Mouse (Mus musculus): Measurements from ENCODE around the gene Hmox1. TPM values are rescaled to one million over a fixed set of nuclear protein-coding genes. Genes with fewer than 3 reads are reported as not detected.
A peak's percentile ranks its signal among the peaks of the same experiment; 100 is the strongest.

The Hmox1 gene
- polyA plus RNA-seq (2016; fragmentation: Nextera tagmentation; extraction: Ambion mirVana): 19.5 and 23.4 TPM in 2 replicates

DNA sequence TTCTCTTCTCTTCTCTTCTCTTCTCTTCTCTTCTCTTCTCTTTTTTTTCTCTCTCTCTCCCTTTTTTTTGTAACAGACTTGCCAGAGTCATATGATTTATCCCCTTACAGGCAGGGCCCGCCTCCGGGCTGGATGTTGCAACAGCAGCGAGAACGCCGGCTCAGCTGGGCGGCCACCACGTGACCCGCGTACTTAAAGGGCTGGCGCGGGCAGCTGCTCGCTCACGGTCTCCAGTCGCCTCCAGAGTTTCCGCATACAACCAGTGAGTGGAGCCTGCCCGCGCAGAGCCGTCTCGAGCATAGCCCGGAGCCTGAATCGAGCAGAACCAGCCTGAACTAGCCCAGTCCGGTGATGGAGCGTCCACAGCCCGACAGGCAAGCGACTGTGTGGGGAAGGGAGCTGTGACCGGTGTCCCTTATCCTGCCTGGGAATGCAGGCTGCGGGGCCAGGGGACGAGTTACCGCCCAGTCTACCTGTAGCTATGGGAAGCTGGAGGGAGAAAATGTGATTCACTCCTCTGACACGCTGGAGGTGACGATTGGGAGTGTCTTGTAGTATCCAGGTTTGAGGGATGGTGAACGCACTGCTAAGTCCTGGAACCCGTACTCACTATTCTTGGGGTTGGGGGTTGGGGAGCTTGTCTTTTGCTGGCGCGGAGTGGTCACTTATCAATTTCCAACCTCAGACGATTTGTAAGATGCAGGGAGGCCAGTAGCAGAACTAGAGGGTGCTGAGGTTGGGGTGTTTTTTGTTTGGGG lies at the start of gene Hmox1:
Gene Hmox1 (plus strand): TSS at position 223 of the 758 bp plus-strand sequence.
- 1% methylated on average over 36 of the region's 36 CpGs for WGBS
- Histone ChIP-seq H3K27ac (no peak within 1 kb of the TSS), H3K4me1 (peaks cover 17% of the 10 kb centered on the region), H3K36me3 (peaks cover 23% of the 10 kb centered on the region), H3K27me3 (no peaks in the 10 kb centered on the region), H3K9me3 (no peaks in the 10 kb centered on the region), H3K4me2 (replicated peaks) (peak within 1 kb of the TSS; percentile 67), H3K9ac (peak within 1 kb of the TSS; percentile 58), H3K4me3 (peak within 1 kb of the TSS; percentile 54)
- peak; percentile 91 for ATAC-seq (ENCODE audit: insufficient number of reproducible peaks, insufficient read depth, low FRiP score, low TSS enrichment)

DNA sequence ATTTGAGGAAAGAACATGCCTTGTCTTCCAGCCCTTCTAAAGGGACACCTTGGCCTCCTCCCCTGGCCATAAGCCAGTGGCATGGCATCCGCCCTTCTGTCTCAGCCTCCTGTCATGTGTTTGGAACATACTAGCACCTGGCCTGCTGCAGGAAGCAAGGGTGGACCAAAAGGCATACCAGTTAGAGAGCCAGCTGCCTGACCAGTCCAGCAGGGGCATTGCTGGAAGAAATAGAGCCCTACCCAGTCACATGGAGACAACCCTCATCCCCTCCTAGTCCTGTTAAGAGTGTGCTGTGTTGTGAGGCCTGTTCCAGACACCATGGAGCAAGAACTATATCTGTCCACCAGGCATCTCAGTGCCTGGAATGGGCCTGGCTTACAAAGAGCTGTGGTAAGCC lies 47.1 kb upstream of the Hmox1 start:
- ATAC-seq (ENCODE audit: insufficient number of reproducible peaks, insufficient read depth, low FRiP score, low TSS enrichment): no peak
- H3K27ac ChIP-seq: no peak overlapping the region

DNA sequence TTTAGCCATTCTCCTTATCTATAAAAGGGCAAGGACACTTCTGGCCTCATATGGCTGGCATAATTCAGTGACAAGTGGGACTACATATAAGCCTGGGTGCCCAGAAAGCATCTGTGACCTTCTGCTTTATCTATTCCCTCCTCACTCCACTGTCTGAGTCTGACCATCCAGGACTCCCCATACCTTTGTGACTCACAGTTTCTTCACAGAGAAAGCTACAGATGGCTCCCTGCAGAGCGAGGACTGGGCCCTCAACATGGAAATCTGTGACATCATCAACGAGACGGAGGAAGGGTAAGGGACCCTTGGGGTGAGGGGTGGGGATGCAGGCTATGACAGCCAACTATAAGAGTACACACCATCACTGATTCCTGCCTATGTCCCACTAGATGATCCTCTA lies 45.6 kb upstream of the Hmox1 start:
- H3K9me3 ChIP-seq: no peaks in the 10 kb centered on the region
- no peak for ATAC-seq (ENCODE audit: insufficient number of reproducible peaks, insufficient read depth, low FRiP score, low TSS enrichment)
- 89% methylated on average over 3 of the region's 3 CpGs for WGBS
- no peak overlapping the region for H3K4me3 ChIP-seq
- no peak overlapping the region for H3K27ac ChIP-seq
- peaks cover 4% of the 10 kb centered on the region; the same call in 1 of the 2 replicates for H3K36me3 ChIP-seq
- H3K4me1 ChIP-seq: no peaks in the 10 kb centered on the region
- no peak overlapping the region for H3K4me2 ChIP-seq (replicated peaks)
- H3K9ac ChIP-seq: no peak overlapping the region
- no peaks in the 10 kb centered on the region for H3K27me3 ChIP-seq

More for the DNA sequence above, 47.1 kb upstream of the Hmox1 start:
- H3K27me3 ChIP-seq: no peaks in the 10 kb centered on the region
- H3K4me2 ChIP-seq (replicated peaks): no peak overlapping the region
- H3K4me1 ChIP-seq: no peaks in the 10 kb centered on the region
- H3K4me3 ChIP-seq: no peak overlapping the region
- H3K36me3 ChIP-seq: peaks cover 4% of the 10 kb centered on the region; the same call in 1 of the 2 replicates
- no peaks in the 10 kb centered on the region for H3K9me3 ChIP-seq
- WGBS: 72% methylated on average over 1 of the region's 1 CpGs
- no peak overlapping the region for H3K9ac ChIP-seq

DNA sequence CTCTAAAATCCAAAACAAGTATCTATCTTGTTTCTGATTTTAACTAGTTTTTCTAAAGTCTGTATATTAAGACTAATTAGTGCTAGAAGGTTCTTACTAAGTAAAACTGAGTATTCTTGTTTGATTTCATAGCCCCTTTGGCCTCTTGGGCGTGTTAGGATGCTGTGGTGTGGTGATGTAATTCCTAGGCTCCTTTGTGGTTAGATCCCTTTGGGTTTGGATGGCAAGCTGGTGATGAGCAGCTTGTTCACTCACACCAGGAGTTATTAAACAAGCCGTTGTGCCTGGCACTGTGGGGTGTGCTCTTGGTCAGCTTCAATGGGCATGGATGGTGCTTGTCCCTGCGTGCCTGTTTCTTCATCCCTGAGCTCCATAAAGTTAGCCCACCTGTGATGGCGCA lies 40.1 kb upstream of the Hmox1 start:
- ATAC-seq (ENCODE audit: insufficient number of reproducible peaks, insufficient read depth, low FRiP score, low TSS enrichment): no peak
- no peaks in the 10 kb centered on the region for H3K27me3 ChIP-seq
- 89% methylated on average over 4 of the region's 4 CpGs for WGBS
- peaks cover 16% of the 10 kb centered on the region; the same call in 1 of the 2 replicates for H3K36me3 ChIP-seq
- H3K9me3 ChIP-seq: no peaks in the 10 kb centered on the region
- H3K27ac ChIP-seq: no peak overlapping the region
- no peak overlapping the region for H3K9ac ChIP-seq
- no peaks in the 10 kb centered on the region for H3K4me1 ChIP-seq
- H3K4me3 ChIP-seq: no peak overlapping the region
- H3K4me2 ChIP-seq (replicated peaks): no peak overlapping the region

DNA sequence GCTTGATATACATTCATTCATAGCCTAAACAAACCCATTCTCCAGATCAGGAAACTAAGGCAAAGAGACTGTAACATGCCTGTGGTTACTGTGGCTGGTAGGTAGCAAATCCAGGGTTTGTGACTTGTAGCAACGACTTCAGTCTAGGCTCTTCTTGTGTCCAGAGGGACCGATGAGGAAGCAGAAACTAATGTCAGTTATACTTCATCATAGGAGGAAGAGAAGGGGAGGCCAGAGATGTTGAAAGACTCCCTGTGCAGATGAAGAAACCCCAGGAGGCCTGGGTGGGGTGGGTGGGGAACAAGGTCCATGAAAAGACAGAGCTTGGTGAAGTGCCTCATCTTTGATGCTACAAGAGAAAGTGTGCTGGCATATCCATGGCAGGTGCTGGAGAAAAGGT lies 37.7 kb upstream of the Hmox1 start:
- ATAC-seq (ENCODE audit: insufficient number of reproducible peaks, insufficient read depth, low FRiP score, low TSS enrichment): no peak
- Histone ChIP-seq H3K27me3 (no peaks in the 10 kb centered on the region), H3K4me3 (no peak overlapping the region), H3K27ac (no peak overlapping the region), H3K9me3 (no peaks in the 10 kb centered on the region), H3K4me1 (no peaks in the 10 kb centered on the region), H3K4me2 (replicated peaks) (no peak overlapping the region), H3K9ac (no peak overlapping the region), H3K36me3 (0 out of 2 replicates have a peak, but pooled peaks cover 12% of the 10 kb centered on the region)
- 100% methylated on average over 2 of the region's 2 CpGs for WGBS

DNA sequence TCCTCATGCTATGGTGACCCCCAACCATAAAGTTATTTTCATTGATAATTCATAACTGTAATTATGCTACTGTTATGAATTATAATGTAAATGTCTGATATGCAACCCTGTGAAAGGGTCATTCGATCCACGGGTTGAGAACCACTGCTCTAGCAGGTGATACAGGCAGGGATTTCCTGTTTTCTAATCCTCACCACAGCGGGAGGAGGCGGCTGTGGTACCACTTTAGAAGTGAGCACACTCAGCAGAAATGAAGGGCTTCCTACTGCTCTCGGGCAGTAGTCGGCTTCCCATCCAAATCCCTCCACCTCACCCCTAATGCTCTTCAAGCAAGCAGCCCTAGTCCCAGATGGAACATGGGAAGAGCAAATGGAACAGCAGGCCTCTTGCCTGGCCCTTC lies 33.4 kb upstream of the Hmox1 start:
- no peak overlapping the region for H3K4me3 ChIP-seq
- ATAC-seq (ENCODE audit: insufficient number of reproducible peaks, insufficient read depth, low FRiP score, low TSS enrichment): no peak
- H3K36me3 ChIP-seq: peaks cover 22% of the 10 kb centered on the region; the same call in 1 of the 2 replicates
- H3K4me1 ChIP-seq: no peaks in the 10 kb centered on the region
- H3K9ac ChIP-seq: no peak overlapping the region
- H3K9me3 ChIP-seq: no peaks in the 10 kb centered on the region
- 74% methylated on average over 6 of the region's 6 CpGs for WGBS
- H3K27ac ChIP-seq: no peak overlapping the region
- H3K27me3 ChIP-seq: no peaks in the 10 kb centered on the region
- H3K4me2 ChIP-seq (replicated peaks): no peak overlapping the region

DNA sequence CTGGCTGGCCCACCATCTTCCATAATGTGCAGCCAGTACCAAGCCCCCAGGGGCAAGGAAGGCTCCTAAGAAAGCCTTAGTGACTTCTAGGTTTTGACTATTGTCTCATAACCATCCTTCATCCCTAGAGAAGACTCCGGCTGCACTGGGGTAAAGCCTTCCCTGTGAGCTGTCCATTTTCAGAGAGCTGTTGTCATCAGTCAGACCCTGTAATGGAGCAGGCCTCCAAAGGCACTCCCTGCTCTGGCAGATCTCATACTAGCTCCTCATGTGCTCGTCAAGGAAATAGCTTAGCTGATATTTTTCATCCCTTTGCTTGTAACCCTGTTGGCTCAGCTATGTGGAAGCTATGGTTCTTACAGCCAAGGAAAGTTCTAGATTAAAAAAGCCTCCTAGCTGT lies 32.6 kb upstream of the Hmox1 start:
- Histone ChIP-seq H3K4me1 (no peaks in the 10 kb centered on the region), H3K36me3 (peaks cover 29% of the 10 kb centered on the region; the same call in 1 of the 2 replicates), H3K27me3 (no peaks in the 10 kb centered on the region), H3K4me2 (replicated peaks) (no peak overlapping the region), H3K9me3 (no peaks in the 10 kb centered on the region), H3K27ac (no peak overlapping the region), H3K4me3 (no peak overlapping the region), H3K9ac (no peak overlapping the region)
- WGBS: 71% methylated on average over 2 of the region's 2 CpGs
- ATAC-seq (ENCODE audit: insufficient number of reproducible peaks, insufficient read depth, low FRiP score, low TSS enrichment): no peak

DNA sequence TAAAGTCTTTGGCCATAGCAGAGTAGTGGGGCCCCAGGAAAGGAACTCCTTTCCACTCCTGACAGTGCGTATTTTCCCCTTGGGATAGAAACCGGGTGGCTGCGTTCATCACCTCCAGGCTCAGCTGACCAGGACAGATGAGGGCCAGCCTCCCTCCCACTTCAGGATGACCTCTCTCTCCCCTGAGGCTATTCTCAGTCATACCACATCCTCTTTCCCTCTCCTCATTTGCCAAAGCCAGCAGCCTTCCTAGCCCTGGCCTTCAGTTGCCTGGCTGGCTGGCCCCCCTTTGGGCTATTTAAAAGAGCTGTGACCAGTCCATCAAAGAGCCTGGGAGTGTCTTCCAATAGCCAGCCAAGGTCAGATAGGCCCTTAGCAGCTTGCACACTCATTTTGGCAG lies 30.1 kb upstream of the Hmox1 start:
- Histone ChIP-seq H3K9ac (no peak overlapping the region), H3K4me2 (replicated peaks) (no peak overlapping the region), H3K27me3 (no peaks in the 10 kb centered on the region), H3K36me3 (peaks cover 21% of the 10 kb centered on the region; the same call in 1 of the 2 replicates), H3K27ac (no peak overlapping the region), H3K9me3 (no peaks in the 10 kb centered on the region), H3K4me1 (no peaks in the 10 kb centered on the region), H3K4me3 (no peak overlapping the region)
- 46% methylated on average over 3 of the region's 3 CpGs for WGBS
- no peak for ATAC-seq (ENCODE audit: insufficient number of reproducible peaks, insufficient read depth, low FRiP score, low TSS enrichment)

DNA sequence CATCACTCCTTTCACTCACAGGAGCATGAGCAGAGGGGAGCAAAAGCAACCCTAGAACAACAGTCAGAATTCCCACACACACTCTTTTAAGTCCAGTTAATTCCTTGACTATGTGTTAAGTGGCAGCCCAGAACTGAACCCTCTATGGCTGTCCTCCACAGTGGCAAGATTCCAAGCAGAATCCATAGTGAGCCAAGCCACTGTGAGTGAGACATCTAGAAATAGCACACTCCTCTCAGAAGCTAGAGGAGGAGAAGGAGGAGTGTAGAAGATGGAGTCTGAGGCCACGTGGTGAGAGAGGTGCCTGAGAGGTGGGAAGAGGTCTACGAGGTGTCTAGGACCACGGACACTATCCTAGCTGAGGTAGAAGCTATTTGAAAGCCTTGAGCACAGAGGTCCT lies 28.6 kb upstream of the Hmox1 start:
- Histone ChIP-seq H3K4me3 (no peak overlapping the region), H3K36me3 (peaks cover 21% of the 10 kb centered on the region; the same call in 1 of the 2 replicates)

DNA sequence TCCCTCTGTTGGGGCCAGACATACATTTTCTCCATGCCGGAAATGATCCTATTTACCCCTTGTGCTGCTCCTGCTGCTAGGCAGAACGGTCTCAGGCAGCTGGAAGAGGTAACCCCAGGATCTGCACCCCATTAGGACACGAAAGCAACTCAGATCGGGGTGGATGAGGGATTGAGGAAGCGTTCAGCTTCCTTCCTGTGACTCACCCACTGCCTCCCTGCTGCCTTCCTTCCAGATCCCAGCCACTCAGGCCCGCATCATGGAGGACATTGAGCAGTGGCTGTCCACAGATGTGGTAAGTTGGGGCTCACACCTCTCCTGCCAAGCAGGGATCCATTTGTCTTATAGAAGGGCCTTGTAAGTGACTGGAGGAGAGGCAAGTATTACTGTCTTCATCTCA lies 26.1 kb upstream of the Hmox1 start:
- H3K27me3 ChIP-seq: no peaks in the 10 kb centered on the region
- no peaks in the 10 kb centered on the region for H3K4me1 ChIP-seq
- H3K27ac ChIP-seq: no peak overlapping the region
- H3K4me2 ChIP-seq (replicated peaks): no peak overlapping the region
- 77% methylated on average over 6 of the region's 6 CpGs for WGBS
- ATAC-seq (ENCODE audit: insufficient number of reproducible peaks, insufficient read depth, low FRiP score, low TSS enrichment): no peak
- no peaks in the 10 kb centered on the region for H3K9me3 ChIP-seq
- peaks cover 21% of the 10 kb centered on the region; the same call in 1 of the 2 replicates for H3K36me3 ChIP-seq
- H3K4me3 ChIP-seq: no peak overlapping the region
- H3K9ac ChIP-seq: no peak overlapping the region

More for the DNA sequence above, 28.6 kb upstream of the Hmox1 start:
- H3K9ac ChIP-seq: no peak overlapping the region
- no peak overlapping the region for H3K4me2 ChIP-seq (replicated peaks)
- no peaks in the 10 kb centered on the region for H3K9me3 ChIP-seq
- 90% methylated on average over 3 of the region's 3 CpGs for WGBS
- no peak overlapping the region for H3K27ac ChIP-seq
- no peak for ATAC-seq (ENCODE audit: insufficient number of reproducible peaks, insufficient read depth, low FRiP score, low TSS enrichment)
- H3K27me3 ChIP-seq: no peaks in the 10 kb centered on the region
- H3K4me1 ChIP-seq: no peaks in the 10 kb centered on the region

DNA sequence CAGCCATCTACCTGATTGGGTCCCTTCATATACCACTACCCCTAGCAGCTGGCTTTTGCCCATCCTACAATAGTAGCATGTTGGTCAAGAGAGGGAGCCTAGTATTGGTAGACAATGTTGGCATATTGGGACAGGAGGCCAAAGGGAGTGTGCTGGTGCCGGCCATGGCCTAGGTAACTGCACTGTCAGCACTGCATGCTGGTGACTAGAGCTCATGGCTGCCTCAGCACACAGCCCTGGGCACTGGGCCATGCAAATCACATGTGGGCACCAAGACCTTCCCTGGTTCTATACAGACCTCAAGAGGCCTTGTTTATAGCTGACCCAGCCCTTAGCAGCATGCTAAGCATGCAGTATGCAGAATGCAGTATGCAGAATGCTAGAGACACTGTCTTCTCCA lies 23.1 kb upstream of the Hmox1 start:
- H3K9ac ChIP-seq: no peak overlapping the region

DNA sequence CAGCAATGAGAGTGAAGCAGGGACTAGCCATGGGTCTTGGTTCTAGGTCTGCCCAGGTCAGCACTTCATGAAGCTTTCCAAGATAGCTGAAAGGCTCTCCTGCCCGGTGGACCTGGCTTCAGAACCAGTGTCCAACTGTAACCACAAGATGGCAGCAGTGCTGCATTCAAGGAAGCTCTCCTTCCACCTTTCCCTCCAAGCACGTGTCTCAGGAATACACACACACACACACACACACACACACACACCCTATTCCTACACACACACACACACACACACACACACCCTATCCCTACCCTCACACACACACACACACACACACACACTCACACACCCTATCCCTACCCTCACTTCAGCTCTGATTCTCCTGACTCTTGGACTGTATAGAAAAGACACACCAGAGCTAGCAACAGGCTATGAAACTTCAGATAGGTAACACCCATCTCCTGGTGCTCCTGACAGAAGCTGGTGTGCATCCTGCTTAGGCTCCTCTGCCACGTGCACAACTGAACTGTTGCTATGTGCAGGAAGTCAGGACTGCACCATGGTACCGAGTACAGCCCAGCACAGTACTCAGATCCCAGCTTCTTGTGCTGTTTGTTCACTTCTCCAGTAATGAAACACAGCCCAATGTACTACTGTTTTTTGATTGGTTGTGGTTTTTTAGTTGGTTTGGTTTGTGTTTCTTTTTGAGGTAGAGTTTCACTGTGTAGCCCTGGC lies 21.6 kb upstream of the Hmox1 start:
- Histone ChIP-seq H3K9ac (no peak overlapping the region), H3K36me3 (0 out of 2 replicates have a peak, but pooled peaks cover 4% of the 10 kb centered on the region), H3K4me1 (no peaks in the 10 kb centered on the region), H3K27me3 (no peaks in the 10 kb centered on the region), H3K9me3 (no peaks in the 10 kb centered on the region), H3K27ac (no peak overlapping the region), H3K4me2 (replicated peaks) (no peak overlapping the region), H3K4me3 (no peak overlapping the region)
- ATAC-seq (ENCODE audit: insufficient number of reproducible peaks, insufficient read depth, low FRiP score, low TSS enrichment): peak; percentile 77
- WGBS: 27% methylated on average over 4 of the region's 4 CpGs

More for the DNA sequence above, 23.1 kb upstream of the Hmox1 start:
- no peak overlapping the region for H3K4me2 ChIP-seq (replicated peaks)
- no peak overlapping the region for H3K4me3 ChIP-seq
- H3K4me1 ChIP-seq: no peaks in the 10 kb centered on the region
- 0 out of 2 replicates have a peak, but pooled peaks cover 9% of the 10 kb centered on the region for H3K36me3 ChIP-seq
- H3K27ac ChIP-seq: no peak overlapping the region
- no peaks in the 10 kb centered on the region for H3K27me3 ChIP-seq
- WGBS: 73% methylated on average over 1 of the region's 1 CpGs
- ATAC-seq (ENCODE audit: insufficient number of reproducible peaks, insufficient read depth, low FRiP score, low TSS enrichment): no peak
- H3K9me3 ChIP-seq: no peaks in the 10 kb centered on the region
